Mouse (Mus musculus) mesoderm, embryonic 11.5 days (tissue): ENCODE data around the gene Tbl3.

ENCODE experiments used
- DNase-seq: peaks from one replicate; pipeline ENCODE4 v3.0.0-alpha.2; 2012; ENCODE audit warnings: low read depth, low spot score

Gene Tbl3

GRCm38 (mm10) chr17:24653967-24654710 lies 53.3 kb downstream of the Tbl3 start:
- peak; percentile 56 for DNase-seq

GRCm38 (mm10) chr17:24651835-24652234 lies 55.6 kb downstream of the Tbl3 start:
- no peak for DNase-seq

GRCm38 (mm10) chr17:24650766-24651165 lies 56.7 kb downstream of the Tbl3 start:
- no peak for DNase-seq

- DNase-seq: peak; percentile 35
Measured at GRCm38 (mm10) chr17:24650070-24650616, 57.3 kb downstream of the Tbl3 start, which contains the start of gene Slc9a3r2. Gene Slc9a3r2 (minus strand): TSS chr17:24650327.

GRCm38 (mm10) chr17:24649581-24650069 lies 57.8 kb downstream of the Tbl3 start:
- DNase-seq: no peak

GRCm38 (mm10) chr17:24648731-24649377 lies 58.6 kb downstream of the Tbl3 start:
- no peak for DNase-seq
